Mouse (Mus musculus) mature B cell (primary cell): ENCODE measurements at regions not wholly inside any gene's neighbourhood (a gene's known extent, or its start where the extent isn't known, plus 50 kb on each side); places are given as distances from the start of the nearest gene placed in this dataset.

Experiments used
- in situ Hi-C: fragments of 300-500 bp; cut with MboI; formaldehyde crosslinking; loops from 2 replicates; pipeline ENCODE4 v1.14.3; 2019

DNA sequence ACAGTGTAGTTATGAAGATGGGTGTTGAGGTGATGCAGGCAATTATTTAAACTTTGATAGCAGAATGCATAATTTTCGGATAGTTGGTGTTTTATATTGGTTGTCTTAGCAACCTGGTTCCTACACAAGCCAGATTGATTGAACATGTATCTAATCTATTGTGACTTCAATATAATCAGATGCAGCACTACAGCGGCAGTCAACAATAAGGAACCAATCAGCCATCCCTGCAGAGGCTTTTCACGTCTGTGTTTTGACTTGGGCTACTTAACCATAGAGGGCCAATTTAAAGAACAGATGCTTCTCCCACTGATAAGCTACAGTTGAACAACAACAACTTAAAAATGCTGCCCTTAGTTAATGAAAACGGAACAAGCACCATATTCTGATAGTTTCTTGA is 267.8 kb downstream of the Lmo7 start:
- in situ Hi-C loops: no loop called here

DNA sequence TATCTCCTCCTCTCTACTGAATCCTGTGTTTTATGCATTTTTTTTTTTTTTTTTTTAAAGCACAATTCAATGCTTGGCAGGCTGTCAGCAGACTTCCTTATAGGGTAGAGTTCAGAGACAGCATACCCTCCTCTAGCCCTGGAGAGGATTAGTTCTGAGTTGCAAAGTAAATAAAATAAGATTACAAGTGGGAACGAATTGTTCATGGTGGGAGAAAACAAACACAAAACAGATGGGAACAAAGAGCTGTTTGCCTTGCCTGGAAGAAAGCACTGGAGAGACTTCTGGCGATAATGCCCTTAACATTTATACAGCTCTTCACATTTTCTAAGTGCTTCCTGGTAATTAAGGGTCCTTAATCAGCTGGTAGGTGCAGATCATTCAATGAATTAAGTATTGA is 254.6 kb downstream of the Lmo7 start:
- in situ Hi-C loops: no loop called here
